Mouse (Mus musculus) limb, embryonic 14.5 days (tissue): ENCODE measurements at regions not wholly inside any gene's neighbourhood (a gene's known extent, or its start where the extent isn't known, plus 50 kb on each side); places are given as distances from the start of the nearest gene placed in this dataset.
A peak's percentile ranks its signal among the peaks of the same experiment; 100 is the strongest.

ENCODE experiments used
- ATAC-seq: fragments of 200-750 bp; cut with Nextera tagmentation; 2 replicates; pipeline ENCODE4 v1.8.0; 2017; ENCODE audit warnings: low read depth, moderate number of reproducible peaks, moderate TSS enrichment; ENCODE audit not compliant: low FRiP score
- DNase-seq: peaks from one replicate; pipeline ENCODE4 v3.0.0-alpha.2; 2015; ENCODE audit warnings: low spot score
- H3K27ac ChIP-seq: fragments of 300-500 bp; sonication (generic); replicated peaks from 2 replicates; pipeline ENCODE4 v1.5.1; 2014; ENCODE audit warnings: low read depth, mild to moderate bottlenecking, low read length, moderate library complexity, mixed read lengths
- H3K27me3 ChIP-seq: fragments of 300-500 bp; sonication (generic); 2 replicates; pipeline ENCODE4 v1.6.1; 2014; ENCODE audit warnings: low read length, mixed read lengths; ENCODE audit not compliant: control insufficient read depth, insufficient read depth
- H3K36me3 ChIP-seq: fragments of 300-500 bp; sonication (generic); 2 replicates; pipeline ENCODE4 v1.6.1; 2014; ENCODE audit warnings: mild to moderate bottlenecking, low read length, moderate library complexity, mixed read lengths; ENCODE audit not compliant: control insufficient read depth, insufficient read depth
- H3K4me1 ChIP-seq: fragments of 300-500 bp; sonication (generic); 2 replicates; pipeline ENCODE4 v1.6.1; 2014; ENCODE audit warnings: antibody characterized with exemption, low read length, mixed read lengths; ENCODE audit not compliant: control insufficient read depth, insufficient read depth
- H3K4me2 ChIP-seq: fragments of 300-500 bp; sonication (generic); replicated peaks from 2 replicates; pipeline ENCODE4 v1.6.1; 2014; ENCODE audit warnings: low read depth, mild to moderate bottlenecking, low read length, moderate library complexity; ENCODE audit not compliant: severe bottlenecking
- H3K4me3 ChIP-seq: fragments of 300-500 bp; sonication (generic); replicated peaks from 2 replicates; pipeline ENCODE4 v1.5.1; 2014; ENCODE audit warnings: low read length
- H3K9ac ChIP-seq: fragments of 300-500 bp; sonication (generic); 2 replicates; pipeline ENCODE4 v1.6.1; 2014; ENCODE audit warnings: mild to moderate bottlenecking, low read depth, low read length, moderate library complexity; ENCODE audit not compliant: severe bottlenecking
- H3K9me3 ChIP-seq: fragments of 300-500 bp; sonication (generic); 2 replicates; pipeline ENCODE4 v1.6.1; 2016; ENCODE audit warnings: low read length; ENCODE audit not compliant: control insufficient read depth
- POLR2A ChIP-seq: fragments of 200-500 bp; IDR thresholded peaks from 2 replicates; pipeline ENCODE4 v1.8.0; 2012; ENCODE audit warnings: inconsistent platforms, mild to moderate bottlenecking, moderate library complexity, borderline replicate concordance; ENCODE audit not compliant: insufficient read depth, insufficient read length; ENCODE audit errors: extremely low read depth
- WGBS: fragments of 180-500 bp; shearing (Covaris S2); extraction: QIAGEN DNeasy Blood & Tissue Kit; methylation state at CpG from one replicate; pipeline ENCODE4 v1.1.7; 2014; 5-methylcytosine and 5-hydroxymethylcytosine counted together

GRCm38 (mm10) chr13:101153760-101154159 lies 320.5 kb upstream of the Slc30a5 start:
- ATAC-seq, result no peak
- DNase-seq, result no peak
- Histone ChIP-seq H3K9ac (no peak overlapping the region), H3K4me3 (no peak overlapping the region), H3K9me3 (no peaks in the 10 kb centered on the region), H3K4me2 (no peak overlapping the region), H3K36me3 (no peaks in the 10 kb centered on the region), H3K27me3 (no peaks in the 10 kb centered on the region), H3K27ac (no peak overlapping the region), H3K4me1 (no peaks in the 10 kb centered on the region)
- TF ChIP-seq POLR2A, result no peak

DNA sequence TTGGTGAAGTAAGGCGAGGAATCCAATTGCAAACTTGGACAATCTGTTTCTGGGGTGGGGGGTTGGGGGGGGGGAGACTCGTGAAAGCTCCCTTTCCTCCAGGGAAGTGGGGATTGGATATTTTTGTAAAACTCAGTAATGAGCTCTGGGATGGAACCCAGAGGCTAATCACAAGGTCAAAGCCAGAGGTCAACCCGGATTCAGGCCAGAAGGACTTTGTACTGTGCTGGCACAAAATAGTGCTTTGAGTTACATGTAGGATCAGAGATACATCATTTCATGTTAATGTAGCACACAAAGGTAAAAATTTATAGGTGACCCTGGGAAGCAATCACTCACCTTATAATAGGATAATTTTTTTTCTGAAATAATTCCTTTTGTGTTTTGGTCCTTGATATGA lies 309.5 kb upstream of the Slc30a5 start:
- Histone ChIP-seq H3K27me3 (no peaks in the 10 kb centered on the region), H3K9ac (no peak overlapping the region), H3K9me3 (no peaks in the 10 kb centered on the region), H3K4me1 (no peaks in the 10 kb centered on the region), H3K4me2 (no peak overlapping the region), H3K27ac (no peak overlapping the region), H3K36me3 (no peaks in the 10 kb centered on the region), H3K4me3 (no peak overlapping the region)
- no peak for ATAC-seq
- no peak for TF ChIP-seq POLR2A
- 54% methylated on average over 3 of the region's 3 CpGs for WGBS
- no peak for DNase-seq

DNA sequence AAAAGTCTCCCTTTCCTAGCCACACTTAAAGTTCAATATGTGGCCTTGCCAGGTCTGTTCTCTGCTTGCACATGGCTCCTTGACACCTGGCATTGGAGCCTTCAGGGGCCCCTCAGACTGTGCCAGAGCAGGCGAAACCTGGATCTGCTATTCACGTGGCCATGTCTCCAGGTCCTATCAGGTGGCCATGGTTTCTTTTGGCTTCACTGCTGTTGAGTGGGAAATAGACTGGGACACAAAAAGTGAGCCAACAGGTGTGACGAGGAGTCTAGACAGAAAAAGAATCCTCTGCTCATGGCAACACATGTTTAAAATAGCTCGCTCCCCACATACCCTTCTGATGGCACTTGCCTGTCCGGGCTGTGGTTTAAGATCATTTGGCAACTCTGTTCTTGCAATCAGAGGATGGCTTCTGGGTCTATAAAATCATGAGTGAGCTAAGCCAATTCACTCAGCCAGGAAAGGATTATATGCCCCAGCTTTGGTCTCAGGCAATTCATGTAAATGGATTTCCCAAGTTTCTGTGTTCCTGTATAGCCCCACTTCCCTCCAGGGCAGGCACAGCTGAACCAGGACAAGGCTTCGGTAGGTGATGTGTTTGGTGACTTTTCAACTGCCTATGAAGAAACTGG lies 309.0 kb upstream of the Slc30a5 start:
- ATAC-seq (no peak), DNase-seq (no peak)
- no peaks in the 10 kb centered on the region for H3K27me3 ChIP-seq
- H3K27ac ChIP-seq, result no peak overlapping the region
- H3K4me3 ChIP-seq, result no peak overlapping the region
- no peaks in the 10 kb centered on the region for H3K9me3 ChIP-seq
- no peak overlapping the region for H3K4me2 ChIP-seq
- no peak overlapping the region for H3K9ac ChIP-seq
- no peaks in the 10 kb centered on the region for H3K4me1 ChIP-seq
- H3K36me3 ChIP-seq, result no peaks in the 10 kb centered on the region
- 60% methylated on average over 6 of the region's 6 CpGs for WGBS
- no peak for TF ChIP-seq POLR2A

GRCm38 (mm10) chr13:101129466-101129865 lies 296.2 kb upstream of the Slc30a5 start:
- Histone ChIP-seq H3K4me2 (no peak overlapping the region), H3K9ac (no peak overlapping the region), H3K27me3 (no peaks in the 10 kb centered on the region), H3K4me1 (no peaks in the 10 kb centered on the region), H3K4me3 (no peak overlapping the region), H3K27ac (no peak overlapping the region), H3K9me3 (no peaks in the 10 kb centered on the region), H3K36me3 (no peaks in the 10 kb centered on the region)
- 79% methylated on average over 3 of the region's 3 CpGs for WGBS
- TF ChIP-seq POLR2A, result no peak
- ATAC-seq, result no peak
- DNase-seq, result no peak

DNA sequence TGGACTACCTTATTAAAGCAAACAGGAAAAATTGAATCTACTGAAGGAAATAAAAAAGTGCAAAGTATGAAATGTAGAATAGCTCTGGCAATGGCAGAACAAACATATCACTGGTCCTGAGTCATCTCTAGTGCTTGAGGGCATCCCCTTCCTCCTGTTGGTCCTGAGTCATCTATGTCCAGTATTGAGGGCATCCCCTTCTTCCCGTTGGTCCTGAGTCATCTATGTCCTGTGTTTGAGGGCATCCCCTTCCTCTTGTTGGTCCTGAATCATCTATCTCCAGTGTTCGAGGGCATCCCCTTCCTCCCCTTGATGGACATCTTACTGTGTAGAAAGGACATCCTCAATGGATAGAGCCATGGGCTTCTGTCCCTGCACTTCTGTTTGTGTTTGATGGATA lies 294.6 kb upstream of the Slc30a5 start:
- H3K27me3 ChIP-seq, result no peaks in the 10 kb centered on the region
- WGBS, result 84% methylated on average over 2 of the region's 2 CpGs
- no peaks in the 10 kb centered on the region for H3K4me1 ChIP-seq
- ATAC-seq (no peak; the same call in 1 of the 2 replicates), DNase-seq (no peak)
- no peak for TF ChIP-seq POLR2A
- no peak overlapping the region for H3K4me3 ChIP-seq
- no peak overlapping the region for H3K4me2 ChIP-seq
- H3K9me3 ChIP-seq, result no peaks in the 10 kb centered on the region
- H3K27ac ChIP-seq, result no peak overlapping the region
- no peak overlapping the region for H3K9ac ChIP-seq
- no peaks in the 10 kb centered on the region for H3K36me3 ChIP-seq

DNA sequence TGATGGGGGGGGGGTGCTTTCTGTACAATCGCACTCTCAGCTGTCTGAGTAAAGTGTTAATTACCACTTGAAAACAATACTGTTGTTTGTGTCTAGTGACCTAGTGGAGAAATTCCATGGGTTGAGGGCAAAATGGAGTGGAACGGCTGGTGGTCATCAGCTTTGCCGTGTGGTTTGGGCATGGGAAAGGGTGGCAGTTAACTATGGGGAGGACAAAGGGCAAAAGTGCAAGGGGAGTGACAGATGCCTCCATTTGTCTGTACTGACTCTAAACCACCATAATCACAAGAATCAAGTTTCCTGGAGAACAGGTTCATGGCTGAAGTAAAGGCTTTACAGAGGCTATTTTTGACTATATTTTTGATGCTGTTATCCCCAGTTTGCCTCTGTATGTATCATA lies 294.0 kb upstream of the Slc30a5 start:
- Histone ChIP-seq H3K4me3 (no peak overlapping the region), H3K4me1 (no peaks in the 10 kb centered on the region), H3K27me3 (no peaks in the 10 kb centered on the region), H3K9ac (no peak overlapping the region), H3K4me2 (no peak overlapping the region), H3K36me3 (no peaks in the 10 kb centered on the region), H3K9me3 (no peaks in the 10 kb centered on the region), H3K27ac (no peak overlapping the region)
- ATAC-seq (peak; percentile 57; the same call in 1 of the 2 replicates), DNase-seq (peak; percentile 9)
- no peak for TF ChIP-seq POLR2A
- WGBS, result 78% methylated on average over 3 of the region's 3 CpGs
